Mouse (Mus musculus) limb, embryonic 10.5 days (tissue): Measurements from ENCODE around the gene Skiv2l. TPM values are rescaled to one million over a fixed set of nuclear protein-coding genes. Genes with fewer than 3 reads are reported as not detected.

Experiments used
- DNase-seq: peaks from one replicate; pipeline ENCODE4 v3.0.0-alpha.2; 2017; ENCODE audit warnings: low spot score
- H3K27ac ChIP-seq: fragments of 300-500 bp; sonication (generic); 2 replicates; pipeline ENCODE4 v1.5.1; 2016; ENCODE audit warnings: mild to moderate bottlenecking
- H3K27me3 ChIP-seq: fragments of 300-500 bp; sonication (generic); 2 replicates; pipeline ENCODE4 v1.6.1; 2016; ENCODE audit warnings: low read depth, mild to moderate bottlenecking; ENCODE audit not compliant: poor library complexity, severe bottlenecking
- H3K36me3 ChIP-seq: fragments of 300-500 bp; sonication (generic); 2 replicates; pipeline ENCODE4 v1.6.1; 2016; ENCODE audit warnings: mild to moderate bottlenecking, moderate library complexity
- H3K4me1 ChIP-seq: fragments of 300-500 bp; sonication (generic); 2 replicates; pipeline ENCODE4 v1.6.1; 2016
- H3K4me3 ChIP-seq: fragments of 300-500 bp; sonication (generic); 2 replicates; pipeline ENCODE4 v1.5.1; 2016; ENCODE audit warnings: mild to moderate bottlenecking, moderate library complexity
- H3K9me3 ChIP-seq: fragments of 300-500 bp; sonication (generic); replicated peaks from 2 replicates; pipeline ENCODE4 v1.6.1; 2016; ENCODE audit warnings: mild to moderate bottlenecking
- WGBS: fragments of 180-500 bp; shearing (Covaris S2); methylation state at CpG from one replicate; pipeline ENCODE4 v1.1.7; 2016; 5-methylcytosine and 5-hydroxymethylcytosine counted together
- polyA plus RNA-seq: library from polyadenylated mRNA; unstranded; fragments of >200 nt; fragmentation: Nextera tagmentation; extraction: Ambion mirVana; gene quantifications from 2 replicates; pipeline ENCODE4 v1.2.1, GENCODE M21; 2016

The Skiv2l gene
- polyA plus RNA-seq, 1 experiment from 2014 or later = 65.0 TPM

- Histone ChIP-seq H3K4me1 (peaks cover 17% of the 10 kb centered on the region), H3K4me3 (no peak overlapping the region), H3K27ac (no peak overlapping the region), H3K27me3 (no peaks in the 10 kb centered on the region), H3K36me3 (peaks cover 32% of the 10 kb centered on the region), H3K9me3 (no peaks in the 10 kb centered on the region)
- WGBS = 86% methylated on average over 9 of the region's 9 CpGs
- no peak for DNase-seq
Observed at GRCm38 (mm10) chr17:34860514-34860913, 10.5 kb upstream of the Skiv2l start.

DNA sequence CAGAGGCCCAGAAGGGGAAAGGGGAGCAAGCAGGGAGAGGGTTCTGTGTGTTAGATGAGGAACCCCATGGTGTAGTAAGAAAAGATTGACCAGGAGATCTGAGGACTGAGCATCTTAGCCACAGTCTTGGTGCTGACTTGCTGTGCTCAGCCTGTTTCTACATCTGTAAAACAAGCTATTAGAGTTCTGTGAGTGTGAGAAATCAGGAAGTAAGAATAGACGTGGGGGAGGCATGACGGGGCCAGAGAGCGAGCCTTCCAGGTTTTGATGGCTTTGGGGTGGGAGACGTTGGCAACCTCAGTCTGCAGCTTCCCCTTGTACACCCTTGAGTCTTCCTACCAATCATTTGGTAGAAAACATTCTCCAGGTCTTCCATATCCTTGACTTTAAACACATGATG, 8.7 kb upstream of the Skiv2l start:
- DNase-seq = no peak
- Histone ChIP-seq H3K27ac (no peak overlapping the region), H3K36me3 (peaks cover 50% of the 10 kb centered on the region), H3K4me1 (peaks cover 15% of the 10 kb centered on the region), H3K9me3 (no peaks in the 10 kb centered on the region), H3K27me3 (no peaks in the 10 kb centered on the region), H3K4me3 (no peak overlapping the region)
- 87% methylated on average over 4 of the region's 4 CpGs for WGBS

DNA sequence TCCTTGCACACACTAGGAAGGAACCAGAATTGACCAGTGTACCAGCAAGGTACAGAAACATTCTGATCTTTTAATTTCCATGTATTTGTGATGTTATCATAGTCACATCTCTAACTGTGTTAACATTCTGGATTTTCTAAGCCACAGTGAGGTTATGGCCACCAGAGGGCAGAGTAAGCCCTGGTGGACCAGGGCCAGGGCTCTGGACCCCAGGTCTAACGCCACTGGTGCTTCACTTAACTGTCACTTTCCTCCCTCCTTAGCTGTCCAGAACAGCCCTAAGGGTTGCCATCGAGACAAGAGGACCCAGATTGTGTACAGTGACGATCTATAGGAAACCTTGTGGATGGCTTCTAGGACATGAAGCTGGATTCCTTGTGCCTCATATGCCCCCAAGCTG, 5.8 kb upstream of the Skiv2l start:
- no peak overlapping the region for H3K4me3 ChIP-seq
- 48% methylated on average over 3 of the region's 3 CpGs for WGBS
- no peaks in the 10 kb centered on the region for H3K27me3 ChIP-seq
- peaks cover 71% of the 10 kb centered on the region for H3K36me3 ChIP-seq
- DNase-seq = peak; percentile 54
- H3K4me1 ChIP-seq = peaks cover 20% of the 10 kb centered on the region
- no peaks in the 10 kb centered on the region for H3K9me3 ChIP-seq
- no peak overlapping the region for H3K27ac ChIP-seq

DNA sequence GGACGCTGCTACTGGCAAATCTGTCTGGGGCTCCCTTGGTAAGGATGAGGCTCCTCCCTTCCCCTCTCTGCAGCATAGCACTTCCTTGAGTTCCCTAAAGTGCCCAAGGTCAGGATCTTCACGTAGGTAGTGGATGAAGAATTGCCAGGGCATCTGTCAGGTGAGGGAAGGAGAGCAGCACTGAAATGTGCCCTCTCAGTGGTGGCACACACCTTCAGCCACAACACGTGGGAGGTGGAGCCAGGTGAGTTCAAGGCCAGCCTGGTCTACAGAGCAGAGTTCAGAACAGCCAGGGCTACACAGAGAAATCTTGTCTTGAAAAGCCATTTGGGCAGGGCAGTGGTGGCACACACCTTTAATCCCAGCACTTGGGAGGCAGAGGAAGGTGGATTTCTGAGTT, 4.8 kb upstream of the Skiv2l start:
- Histone ChIP-seq H3K4me1 (peaks cover 24% of the 10 kb centered on the region), H3K36me3 (peaks cover 71% of the 10 kb centered on the region), H3K9me3 (no peaks in the 10 kb centered on the region), H3K4me3 (no peak overlapping the region), H3K27ac (no peak overlapping the region), H3K27me3 (no peaks in the 10 kb centered on the region)
- WGBS = 74% methylated on average over 3 of the region's 3 CpGs
- DNase-seq = no peak

GRCm38 (mm10) chr17:34853511-34853910, 3.5 kb upstream of the Skiv2l start:
- DNase-seq = no peak
- Histone ChIP-seq H3K27me3 (no peaks in the 10 kb centered on the region), H3K4me3 (no peak overlapping the region), H3K9me3 (no peaks in the 10 kb centered on the region), H3K4me1 (peaks cover 29% of the 10 kb centered on the region), H3K27ac (no peak overlapping the region), H3K36me3 (peaks cover 69% of the 10 kb centered on the region)
- 75% methylated on average over 8 of the region's 8 CpGs for WGBS

GRCm38 (mm10) chr17:34850517-34851125, 611 bp upstream of the Skiv2l start:
- 2% methylated on average over 25 of the region's 25 CpGs for WGBS
- peaks cover 29% of the 10 kb centered on the region for H3K4me1 ChIP-seq
- H3K4me3 ChIP-seq = peak overlapping the region; percentile 99
- peaks cover 66% of the 10 kb centered on the region for H3K36me3 ChIP-seq
- no peaks in the 10 kb centered on the region for H3K27me3 ChIP-seq
- DNase-seq = no peak
- H3K27ac ChIP-seq = peak overlapping the region; percentile 92
- no peaks in the 10 kb centered on the region for H3K9me3 ChIP-seq

- no peak for DNase-seq
- Histone ChIP-seq H3K36me3 (peaks cover 66% of the 10 kb centered on the region), H3K27me3 (no peaks in the 10 kb centered on the region), H3K27ac (no peak overlapping the region), H3K4me3 (no peak overlapping the region), H3K4me1 (peaks cover 26% of the 10 kb centered on the region), H3K9me3 (no peaks in the 10 kb centered on the region)
- 90% methylated on average over 7 of the region's 7 CpGs for WGBS
Observed at GRCm38 (mm10) chr17:34847615-34848014, 2.4 kb downstream of the Skiv2l start.

GRCm38 (mm10) chr17:34847192-34847591, 2.8 kb downstream of the Skiv2l start:
- no peaks in the 10 kb centered on the region for H3K9me3 ChIP-seq
- peaks cover 66% of the 10 kb centered on the region for H3K36me3 ChIP-seq
- no peak for DNase-seq
- WGBS = 87% methylated on average over 6 of the region's 6 CpGs
- H3K4me1 ChIP-seq = peaks cover 23% of the 10 kb centered on the region
- H3K4me3 ChIP-seq = no peak overlapping the region
- no peaks in the 10 kb centered on the region for H3K27me3 ChIP-seq
- no peak overlapping the region for H3K27ac ChIP-seq

- Histone ChIP-seq H3K9me3 (no peaks in the 10 kb centered on the region), H3K36me3 (peaks cover 84% of the 10 kb centered on the region)
- 91% methylated on average over 13 of the region's 13 CpGs for WGBS
Observed at GRCm38 (mm10) chr17:34844884-34845283, 5.1 kb downstream of the Skiv2l start.

DNA sequence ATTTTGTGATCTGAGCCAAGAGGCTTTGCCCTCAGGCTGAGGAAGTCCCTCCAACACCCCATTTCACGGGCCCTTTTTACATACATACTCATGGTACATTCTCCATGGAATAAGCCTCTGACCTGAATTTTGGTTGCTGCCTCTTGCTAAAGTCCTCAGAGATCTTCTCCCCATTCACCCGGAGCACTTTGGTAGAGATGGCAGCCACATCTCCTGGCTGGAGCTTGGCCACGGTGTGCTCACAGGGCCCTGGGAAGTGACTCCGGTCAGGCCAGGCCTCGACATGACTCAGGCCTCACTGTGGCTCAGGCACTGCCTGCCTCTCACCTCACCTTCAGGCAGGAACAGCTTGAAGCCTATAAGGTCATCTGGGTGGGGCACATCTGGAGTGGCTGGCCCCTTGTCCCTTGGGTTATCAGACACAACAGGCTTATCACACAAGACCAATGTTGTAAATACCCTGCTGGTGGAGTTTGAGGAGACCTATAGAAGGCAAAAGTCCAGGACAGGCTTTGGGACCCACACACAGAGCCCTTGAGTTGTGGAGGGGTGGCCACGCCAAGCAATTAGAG, 9.2 kb downstream of the Skiv2l start:
- Histone ChIP-seq H3K27ac (no peak overlapping the region), H3K9me3 (no peaks in the 10 kb centered on the region), H3K4me3 (no peak overlapping the region), H3K4me1 (peaks cover 23% of the 10 kb centered on the region), H3K36me3 (peaks cover 81% of the 10 kb centered on the region), H3K27me3 (no peaks in the 10 kb centered on the region)
- WGBS = 87% methylated on average over 6 of the region's 6 CpGs
- no peak for DNase-seq

More at GRCm38 (mm10) chr17:34844884-34845283, 5.1 kb downstream of the Skiv2l start:
- DNase-seq = no peak
- H3K4me3 ChIP-seq = no peak overlapping the region
- H3K27ac ChIP-seq = no peak overlapping the region
- no peaks in the 10 kb centered on the region for H3K27me3 ChIP-seq
- peaks cover 6% of the 10 kb centered on the region for H3K4me1 ChIP-seq

- WGBS = 95% methylated on average over 7 of the region's 7 CpGs
- 0 out of 2 replicates have a peak overlapping the region, but pooled peaks have one; percentile 1 for H3K4me3 ChIP-seq
- no peaks in the 10 kb centered on the region for H3K9me3 ChIP-seq
- H3K4me1 ChIP-seq = peaks cover 25% of the 10 kb centered on the region
- H3K36me3 ChIP-seq = peaks cover 65% of the 10 kb centered on the region
- no peak for DNase-seq
- H3K27ac ChIP-seq = no peak overlapping the region
- no peaks in the 10 kb centered on the region for H3K27me3 ChIP-seq
Observed at GRCm38 (mm10) chr17:34838785-34839184, 11.2 kb downstream of the Skiv2l start.

GRCm38 (mm10) chr17:34837464-34838324, 12.3 kb downstream of the Skiv2l start:
- peak overlapping the region; percentile 83 for H3K27ac ChIP-seq
- peaks cover 58% of the 10 kb centered on the region for H3K36me3 ChIP-seq
- no peak for DNase-seq
- H3K27me3 ChIP-seq = no peaks in the 10 kb centered on the region
- H3K4me1 ChIP-seq = peaks cover 25% of the 10 kb centered on the region
- H3K4me3 ChIP-seq = peak overlapping the region; percentile 86
- no peaks in the 10 kb centered on the region for H3K9me3 ChIP-seq
- WGBS = 36% methylated on average over 43 of the region's 43 CpGs

DNA sequence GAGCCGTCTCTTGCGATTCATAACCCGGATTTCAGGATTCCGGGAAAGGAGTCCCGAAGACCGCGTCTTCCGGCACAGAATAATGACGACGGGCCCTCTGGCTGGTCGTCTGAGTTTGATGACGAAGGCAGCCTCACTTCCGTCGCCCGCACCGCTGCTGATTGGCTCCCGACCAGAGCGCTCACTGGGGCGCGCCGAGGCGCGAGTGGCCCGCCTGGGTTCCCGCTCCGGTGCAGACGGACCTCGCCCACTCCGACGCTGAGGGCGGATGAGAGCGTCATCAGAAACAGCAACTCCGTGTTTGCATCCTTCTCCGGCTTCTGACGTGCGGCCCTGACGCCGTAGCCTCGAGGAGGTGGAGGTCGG, 13.2 kb downstream of the Skiv2l start, which contains the start of the genes Stk19 and Dxo:
Stk19 (minus strand) TSS at position 90 of the 366 bp plus-strand sequence.
Dxo (plus strand) TSS at position 164 of the 366 bp plus-strand sequence.
- Histone ChIP-seq H3K4me3 (peak within 1 kb of the TSS; percentile 86), H3K27me3 (no peaks in the 10 kb centered on the region), H3K36me3 (peaks cover 58% of the 10 kb centered on the region), H3K9me3 (no peaks in the 10 kb centered on the region), H3K27ac (peak within 1 kb of the TSS; percentile 83), H3K4me1 (peaks cover 25% of the 10 kb centered on the region)
- under 1% methylated on average over 40 of the region's 40 CpGs for WGBS
- DNase-seq = peak; percentile 98
